Comparison of ENCODE assay signal across 26 mouse cellular contexts in genomic region chr7:79744051-79744450, GRCm38 (mm10). TPM values are rescaled to one million over a fixed set of nuclear protein-coding genes. Genes with fewer than 3 reads are reported as not detected.
DNase-seq lines count a peak whose midpoint lies in the region; TF ChIP-seq lines count a peak whose summit lies in the region.
"Had no signal": no experiment of that assay in that cellular context is flagged by ENCODE, and none has a peak within 500 bp of the region (broad histone marks: within the 10 kb centered on the region; RNA-seq: fewer than 3 reads in every experiment).

No protein-coding gene starts in this region.

- no peaks in the 10 kb centered on the region; the same call in 1 of the 2 replicates for H3K36me3 ChIP-seq in testis, adult 2 months (ENCODE audit: control insufficient read depth, insufficient read depth, low read length)
- H3K36me3 ChIP-seq: embryonic facial prominence, embryonic 15.5 days; forebrain, embryonic 10.5 days; forebrain, embryonic 12.5 days had no signal

- DNase-seq in frontal cortex, postnatal 36 days (ENCODE audit: low spot score in 2 of 2), result peak; percentile 22 to 39
- DNase-seq in frontal cortex, postnatal 14 days (ENCODE audit: low spot score in 2 of 2), result no peak
- DNase-seq in left cerebral cortex, postnatal 14 days (ENCODE audit: low spot score in 2 of 2), result peak; percentile 33 to 44
- DNase-seq in left cerebral cortex, postnatal 4 days, result no peak
- DNase-seq in testis, postnatal 10 days (ENCODE audit: low spot score), result no peak
- no peak for DNase-seq in cerebellum, adult 9-11 months
- DNase-seq: adrenal gland, adult 2 months; adrenal gland, postnatal 10 days; adrenal gland, postnatal 25 days; cerebellum, adult 11-12 months; cerebellum, adult 2 months; cerebellum, adult 9-10 months; cerebellum, postnatal 36 days; embryo, embryonic 11 days had no signal

- no peak overlapping the region for H3K27ac ChIP-seq in testis, adult 2 months (ENCODE audit: control insufficient read depth, insufficient read depth, low read depth, low read length)
- H3K27ac ChIP-seq: embryonic facial prominence, embryonic 13.5 days; embryonic facial prominence, embryonic 15.5 days; forebrain, embryonic 10.5 days; forebrain, embryonic 12.5 days had no signal

- H3K4me3 ChIP-seq in testis, adult 2 months (ENCODE audit: control insufficient read depth, low read depth, low read length), result peak overlapping the region; percentile 43
- H3K4me3 ChIP-seq: erythroblast, embryonic 14.5 days; forebrain, embryonic 12.5 days had no signal

- no peak for TF ChIP-seq POLR2A in testis, adult 2 months (IDR thresholded peaks at IDR 0.05; ENCODE audit: control insufficient read depth, low read depth, low read length)

- intact Hi-C loops in left cerebral cortex, postnatal 14 days (cut with DNase I), result no loop called here
- intact Hi-C loops in left cerebral cortex, postnatal 4 days (cut with DNase I), result no loop called here

- no peak for TF ChIP-seq CTCF in testis, adult 2 months (IDR thresholded peaks at IDR 0.05; ENCODE audit: control insufficient read depth, insufficient read depth, insufficient replicate concordance, low read depth, low read length)

- peaks cover 2% of the 10 kb centered on the region for H3K4me1 ChIP-seq in testis, adult 2 months (ENCODE audit: control insufficient read depth, insufficient read depth, low read length)

- no peaks in the 10 kb centered on the region for H3K27me3 ChIP-seq in testis, adult 2 months (ENCODE audit: control insufficient read depth, insufficient read depth, low read length)
- H3K27me3 ChIP-seq: embryonic facial prominence, embryonic 13.5 days; embryonic facial prominence, embryonic 15.5 days had no signal

RNA-seq across cellular contexts. Expression of gene Wdr93, which starts 1.1 kb away (rescaled TPM):
- not detected for total RNA-seq in left cerebral cortex, postnatal 14 days (2021)
- under 1 TPM in 1 of 2 experiments, not detected in 1; 0.30 TPM for total RNA-seq in left cerebral cortex, postnatal 4 days (2021)
- polyA plus RNA-seq in testis, adult 2 months (2012; rRNA removed), result 34.4 and 36.9 TPM in 2 replicates
- total RNA-seq: common myeloid progenitor, adult 5-6 weeks had no signal
- polyA plus RNA-seq: erythroblast, embryonic 14.5 days had no signal

RNA-seq across cellular contexts. Expression of gene Pex11a, which starts 1.1 kb away (rescaled TPM):
- 1 to 10 TPM; 8.2 to 8.7 TPM for total RNA-seq in left cerebral cortex, postnatal 14 days (2021)
- 10 to 100 TPM in 1 of 2 experiments, 1 to 10 TPM in 1; 9.4 to 10.0 TPM for total RNA-seq in left cerebral cortex, postnatal 4 days (2021)
- 35.3 and 37.8 TPM in 2 replicates for polyA plus RNA-seq in testis, adult 2 months (2012; rRNA removed)
- polyA plus RNA-seq: erythroblast, embryonic 14.5 days had no signal

RNA-seq across cellular contexts. Expression of gene Plin1, which starts 11.3 kb away (rescaled TPM):
- not detected for total RNA-seq in left cerebral cortex, postnatal 14 days (2021)
- not detected for total RNA-seq in left cerebral cortex, postnatal 4 days (2021)
- 3.2 and 4.9 TPM in 2 replicates for polyA plus RNA-seq in testis, adult 2 months (2012; rRNA removed)
- total RNA-seq: common myeloid progenitor, adult 5-6 weeks had no signal
- polyA plus RNA-seq: C2C12; embryonic facial prominence, embryonic 11.5 days; embryonic facial prominence, embryonic 13.5 days; erythroblast, embryonic 14.5 days; forebrain, embryonic 10.5 days; forebrain, embryonic 14.5 days; forebrain, embryonic 16.5 days had no signal

RNA-seq across cellular contexts. Expression of gene Kif7, which starts 28.5 kb away (rescaled TPM):
- 1 to 10 TPM; 1.9 to 2.4 TPM for total RNA-seq in left cerebral cortex, postnatal 14 days (2021)
- 1 to 10 TPM; 4.1 to 4.7 TPM for total RNA-seq in left cerebral cortex, postnatal 4 days (2021)
- 1.2 and 1.3 TPM in 2 replicates for polyA plus RNA-seq in testis, adult 2 months (2012; rRNA removed)

RNA-seq across cellular contexts. Expression of gene Mesp1, which starts 49.5 kb away (rescaled TPM):
- under 1 TPM; 0.37 to 0.78 TPM for total RNA-seq in left cerebral cortex, postnatal 14 days (2021)
- total RNA-seq in left cerebral cortex, postnatal 4 days (2021), result under 1 TPM; 0.46 to 0.70 TPM
- polyA plus RNA-seq in testis, adult 2 months (2012; rRNA removed), result 101 and 134 TPM in 2 replicates
- total RNA-seq: adrenal gland, adult 2 months; adrenal gland, postnatal 10 days; adrenal gland, postnatal 25 days; common myeloid progenitor, adult 5-6 weeks; MEL had no signal
- polyA plus RNA-seq: adrenal gland, adult 2 months; cerebellum, adult 2 months; embryonic facial prominence, embryonic 13.5 days; forebrain, embryonic 10.5 days; forebrain, embryonic 12.5 days; forebrain, embryonic 14.5 days; forebrain, embryonic 16.5 days had no signal

Comparison
In these comparisons a context has a peak if more than half of its experiments do, and no peak if none do; other contexts are left out.
1. DNase-seq: peak in frontal cortex, postnatal 36 days (2 of 2) and left cerebral cortex, postnatal 14 days (2 of 2); none in frontal cortex, postnatal 14 days (0 of 2), left cerebral cortex, postnatal 4 days (single experiment), testis, postnatal 10 days (single experiment) and cerebellum, adult 9-11 months (single experiment).